Mouse (Mus musculus): Measurements from ENCODE around the gene Ndp.

Gene Ndp

DNA sequence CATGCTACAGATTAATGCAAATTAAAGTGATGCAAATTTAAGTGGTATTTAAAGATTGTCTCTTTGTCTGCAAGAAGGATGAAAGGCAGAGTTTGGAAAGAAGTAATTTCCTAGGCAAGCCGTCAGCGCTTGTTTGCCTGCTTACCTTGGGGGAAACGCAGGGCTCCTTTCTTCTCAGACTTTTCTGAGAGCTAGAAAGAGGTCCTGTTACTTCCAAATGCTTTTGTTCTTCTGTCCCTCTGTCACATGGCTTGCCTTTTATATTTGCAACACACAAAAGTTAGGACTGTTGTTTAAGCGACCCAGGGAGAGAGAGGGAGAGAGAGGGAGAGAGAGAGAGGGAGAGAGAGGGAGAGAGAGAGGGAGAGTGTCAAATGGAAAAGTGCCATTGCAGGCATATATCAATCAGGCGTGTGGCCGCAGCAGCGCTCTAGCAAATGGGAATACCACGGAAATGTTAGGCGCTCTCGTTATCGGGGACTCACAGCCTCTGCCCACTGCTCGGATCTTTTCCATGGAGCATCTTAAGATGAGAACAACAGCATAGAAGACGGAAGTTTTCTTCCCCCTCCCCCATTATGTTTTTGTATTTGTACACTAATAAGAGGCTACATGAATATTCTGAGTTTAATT is at the start of gene Ndp:
Gene Ndp (minus strand): TSS at position 534 of the 633 bp plus-strand sequence.
- no peak for DNase-seq

GRCm38 (mm10) chrX:16954767-16955166 is 43.2 kb upstream of the Ndp start:
- DNase-seq = no peak

DNA sequence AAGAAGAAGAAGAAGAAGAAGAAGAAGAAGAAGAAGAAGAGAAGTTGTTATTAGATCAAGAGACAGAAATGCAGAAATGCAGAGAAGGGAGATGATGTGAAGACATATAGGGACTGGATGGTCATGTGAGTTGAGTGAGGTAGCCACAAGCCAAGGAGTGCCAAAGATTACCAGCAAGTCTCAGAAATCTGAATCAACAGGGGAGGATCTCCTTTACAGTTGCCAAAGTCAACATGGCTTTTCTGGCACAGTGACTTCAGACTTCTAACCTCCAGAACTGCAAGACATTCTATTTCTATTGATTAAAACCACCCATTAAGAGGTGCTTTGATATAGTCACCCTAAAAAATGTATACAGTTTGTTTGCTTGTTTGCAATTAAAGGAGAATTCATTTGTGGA is 6.4 kb upstream of the Ndp start:
- DNase-seq = no peak

GRCm38 (mm10) chrX:16913118-16913517 is 1.5 kb upstream of the Ndp start:
- DNase-seq = no peak

GRCm38 (mm10) chrX:16911911-16912310 is 337 bp upstream of the Ndp start:
- DNase-seq = no peak

DNA sequence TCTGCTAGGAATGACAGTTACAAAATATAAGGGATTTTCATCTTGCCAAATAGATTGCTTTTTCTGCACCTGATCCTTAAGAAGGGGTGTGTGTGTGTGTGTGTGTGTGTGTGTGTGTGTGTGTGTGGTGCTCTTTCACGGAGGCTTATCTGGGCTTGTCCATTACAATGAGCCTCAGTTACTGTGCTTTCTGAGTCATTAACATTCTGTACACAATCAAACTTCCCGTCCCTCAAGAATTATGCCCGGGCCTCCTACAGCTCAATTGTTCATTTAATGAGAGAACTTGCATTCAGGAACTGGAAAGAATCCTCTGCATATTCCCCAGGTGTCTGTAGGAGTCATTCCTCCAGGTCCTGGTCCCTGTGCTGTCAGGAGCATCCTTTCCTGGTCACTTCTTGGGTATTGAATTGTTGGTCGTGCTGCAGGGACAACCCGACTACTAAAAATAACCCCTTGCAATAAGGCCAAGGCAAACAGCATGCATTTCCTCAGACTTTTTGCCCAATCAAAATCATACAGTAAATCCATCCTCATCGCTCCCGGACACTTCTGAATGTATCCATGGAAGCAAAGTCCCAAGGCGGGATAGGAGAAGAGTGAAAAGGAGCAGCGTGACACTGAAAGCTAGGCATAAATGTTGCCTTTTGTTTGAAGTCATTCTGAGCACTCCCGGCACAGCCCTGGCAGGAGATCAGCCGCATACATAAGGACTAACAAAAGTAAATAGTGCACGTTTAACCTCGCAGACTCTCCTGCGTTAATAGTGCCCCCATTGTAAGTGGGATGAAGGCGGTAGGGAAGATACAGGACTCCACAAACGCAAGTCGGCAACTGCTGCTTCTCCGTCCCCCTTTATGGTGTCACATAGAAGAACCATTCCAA is 1.1 kb downstream of the Ndp start:
- no peak for DNase-seq

DNA sequence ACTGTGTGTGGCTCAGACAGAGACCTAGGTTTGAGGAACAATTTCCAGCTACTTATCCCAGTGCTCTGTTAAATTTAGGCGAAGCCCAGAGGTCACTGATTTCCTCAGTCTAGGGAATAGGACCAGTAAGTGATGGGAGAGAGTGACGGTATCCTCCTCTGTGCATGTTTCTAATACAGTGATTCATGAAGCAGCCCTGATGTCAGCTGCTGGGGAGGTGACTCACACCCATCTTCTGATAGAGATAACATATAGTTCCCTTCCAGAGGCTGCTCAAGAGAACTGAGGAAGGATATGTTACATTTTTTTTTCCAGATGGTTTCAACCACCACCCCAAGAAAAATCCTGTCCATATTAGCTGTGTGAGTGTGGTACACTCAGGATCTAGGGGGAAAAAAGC is 2.9 kb downstream of the Ndp start:
- DNase-seq = no peak

DNA sequence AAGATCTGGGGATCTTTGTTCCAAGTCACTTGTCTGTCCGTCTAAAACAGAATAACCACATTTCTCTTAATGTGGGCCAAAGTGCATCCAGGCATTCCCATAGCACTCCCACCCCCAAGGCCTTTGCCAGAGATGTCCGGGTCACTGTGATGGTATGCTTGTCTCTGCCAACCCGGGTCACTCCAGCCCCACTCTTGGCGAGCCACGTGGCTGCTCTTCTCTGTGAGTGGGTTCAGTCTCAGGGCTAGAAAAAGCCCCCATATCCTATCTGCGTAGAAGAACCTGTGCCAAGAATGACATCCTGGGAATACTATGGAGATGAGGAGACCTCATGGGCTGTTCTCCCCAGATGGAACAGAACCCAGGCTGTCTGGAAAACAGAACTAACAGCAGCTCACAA is 4.0 kb downstream of the Ndp start:
- DNase-seq = no peak

- DNase-seq = no peak
These were observed 17.0 kb downstream of the Ndp start for GRCm38 (mm10) chrX:16894377-16895175.

DNA sequence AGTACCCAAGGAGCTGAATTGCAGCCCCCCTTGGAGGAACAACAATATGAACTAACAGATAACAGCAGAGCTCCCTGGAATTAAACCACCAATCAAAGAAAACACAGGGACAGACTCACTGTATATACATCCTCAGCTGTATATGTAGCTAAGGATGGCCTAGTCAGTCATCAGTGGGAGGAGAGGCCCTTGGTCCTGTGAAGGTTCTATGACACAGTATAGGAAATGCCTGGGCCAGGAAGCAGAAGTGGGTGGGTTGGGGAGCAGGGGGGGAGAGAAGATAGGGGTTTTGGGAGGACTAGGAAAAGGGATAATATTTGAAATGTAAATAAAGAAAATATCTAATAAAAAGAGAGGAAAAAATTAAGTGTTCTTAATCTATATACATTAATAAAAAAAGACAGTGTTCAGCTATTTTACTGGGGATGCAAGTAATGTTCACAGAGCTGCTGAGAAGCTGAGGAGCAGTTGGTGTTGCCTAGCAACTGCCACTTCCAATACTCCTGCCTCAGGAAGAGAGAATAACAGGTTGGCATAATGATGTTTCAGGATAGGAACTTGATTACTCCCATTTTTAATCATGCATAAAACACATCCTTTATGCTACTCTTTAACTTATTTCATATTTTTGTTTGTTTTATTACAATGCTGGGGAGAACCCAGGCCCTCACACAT is 43.8 kb downstream of the Ndp start:
- no peak for DNase-seq

DNA sequence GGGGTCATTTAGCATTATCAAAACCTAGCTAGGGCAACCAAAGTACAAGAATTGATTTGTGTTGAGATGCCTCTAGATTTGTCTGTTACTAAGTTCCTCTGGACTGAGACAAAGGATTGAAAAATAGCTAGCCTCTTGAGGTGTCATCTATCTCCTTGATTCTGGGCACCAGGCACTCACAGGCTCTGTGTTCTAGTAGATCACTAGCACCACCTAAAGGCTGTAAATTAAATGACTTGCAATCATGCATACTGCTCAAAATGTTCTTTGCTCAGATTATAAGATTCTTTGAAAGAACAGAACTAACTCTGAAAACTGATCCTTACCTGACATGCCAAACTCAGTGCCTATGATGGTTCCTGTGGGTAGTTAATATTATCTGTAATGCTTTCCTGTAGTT is 51.3 kb downstream of the Ndp start:
- no peak for DNase-seq

DNA sequence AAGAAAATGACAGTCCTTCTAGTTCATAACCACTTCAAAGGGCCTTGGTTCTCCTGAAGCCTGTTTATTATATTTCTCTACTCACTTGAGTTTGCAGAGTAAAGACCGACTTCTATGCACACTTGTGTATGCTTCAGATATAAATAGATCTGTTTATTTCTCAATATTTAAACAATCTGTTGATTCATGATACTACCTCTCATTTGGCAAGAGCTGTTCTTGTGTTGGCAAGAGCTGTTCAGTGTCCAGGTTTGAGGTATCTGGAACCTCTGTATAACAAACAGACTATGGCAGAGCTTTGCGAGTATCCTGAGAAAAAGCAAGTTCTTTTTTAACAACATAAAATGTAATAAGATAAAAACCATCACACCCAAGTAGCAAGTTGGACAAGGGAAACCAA is 65.5 kb downstream of the Ndp start:
- DNase-seq = no peak

DNA sequence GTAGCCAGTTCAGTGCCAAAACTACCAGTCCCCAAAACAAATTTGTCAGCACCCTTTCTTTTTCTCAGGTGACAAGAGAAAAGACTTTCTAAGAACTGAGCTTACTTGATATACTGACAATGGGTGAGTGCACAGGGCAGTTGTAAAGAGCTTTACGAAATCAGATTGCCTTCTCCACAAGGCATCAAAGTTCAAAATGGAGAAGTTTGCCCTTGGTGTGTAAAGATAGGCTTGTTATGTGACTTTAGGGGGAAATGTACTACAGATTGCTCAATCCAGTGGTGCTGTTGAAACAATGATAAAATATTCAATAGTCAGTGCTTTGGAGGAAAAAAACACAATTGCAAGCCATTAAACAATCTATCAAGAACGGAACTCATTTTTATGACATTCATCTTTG is 70.1 kb downstream of the Ndp start:
- no peak for DNase-seq

DNA sequence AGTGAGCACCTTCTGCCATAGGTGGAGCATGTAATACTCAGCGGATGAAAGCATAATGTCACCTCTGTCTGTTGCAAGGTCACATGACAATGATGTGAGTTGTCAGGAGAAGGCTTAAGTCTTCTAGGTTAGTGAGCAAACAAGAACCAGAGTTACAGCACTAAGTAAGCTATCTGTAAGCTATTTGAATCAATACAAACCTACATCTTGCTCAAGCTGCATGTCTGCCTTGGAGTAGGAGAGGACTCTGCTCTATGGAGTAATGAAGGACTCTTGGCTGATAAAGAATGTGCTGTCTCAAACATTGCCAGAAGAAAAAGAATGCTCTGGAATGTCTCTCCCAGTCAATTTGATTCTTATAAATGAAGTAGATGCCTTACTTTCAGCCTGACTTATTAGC is 74.3 kb downstream of the Ndp start:
- DNase-seq = no peak

GRCm38 (mm10) chrX:16836488-16837082 is 75.0 kb downstream of the Ndp start:
- no peak for DNase-seq

All from thymus, postnatal 4 days (tissue).